Mouse (Mus musculus) gastrocnemius, postnatal 25 days (tissue): ENCODE results near the gene Olfr324. TPM values are rescaled to one million over a fixed set of nuclear protein-coding genes. Genes with fewer than 3 reads are reported as not detected.
A peak's percentile ranks its signal among the peaks of the same experiment; 100 is the strongest.

Experiments used
- DNase-seq: peaks from one replicate; pipeline ENCODE4 v3.0.0; 2022
- long read RNA-seq, 2 experiments: library from polyadenylated mRNA; stranded (forward); transcript quantifications; one replicate each; pipeline ENCODE4 v2.0.0; 2021
- total RNA-seq, 2 experiments: library from RNA; stranded (reverse); gene quantifications; 1 replicate in 1 of 2; 2 replicates in 1 of 2; pipeline ENCODE4 v1.2.3; 2021

The Olfr324 gene
- not detected for total RNA-seq
- long read RNA-seq, experiment 1 = 0 reads
- long read RNA-seq, experiment 2 = 0 reads

DNA sequence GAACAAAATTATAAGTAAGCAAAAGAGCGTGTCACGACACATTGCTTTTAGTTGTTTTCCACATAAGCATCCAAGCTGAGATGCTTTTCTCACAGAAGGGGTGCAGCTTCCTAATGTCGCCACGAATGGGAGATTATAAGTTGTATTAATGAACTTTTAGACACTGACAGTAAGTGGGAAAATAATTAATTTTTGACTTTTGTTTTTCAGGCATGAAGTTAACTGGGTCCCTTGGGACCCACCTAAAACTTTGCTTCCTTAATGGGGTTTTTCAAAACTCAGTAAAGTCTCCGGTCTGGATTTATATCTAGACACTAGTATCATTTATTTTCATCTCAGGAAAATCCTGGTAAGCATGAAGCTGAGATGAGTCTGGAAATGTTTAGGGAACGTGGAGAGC is at the start of gene Olfr324:
Gene Olfr324, plus strand, starts transcription at position 301 of the 400 bp plus-strand sequence.
- no peak for DNase-seq

- DNase-seq = no peak
Measured at GRCm38 (mm10) chr11:58546322-58546721, 48.6 kb upstream of the Olfr324 start, which contains the start of gene Olfr329-ps. Gene Olfr329-ps, minus strand, starts transcription at chr11:58546422.

DNA sequence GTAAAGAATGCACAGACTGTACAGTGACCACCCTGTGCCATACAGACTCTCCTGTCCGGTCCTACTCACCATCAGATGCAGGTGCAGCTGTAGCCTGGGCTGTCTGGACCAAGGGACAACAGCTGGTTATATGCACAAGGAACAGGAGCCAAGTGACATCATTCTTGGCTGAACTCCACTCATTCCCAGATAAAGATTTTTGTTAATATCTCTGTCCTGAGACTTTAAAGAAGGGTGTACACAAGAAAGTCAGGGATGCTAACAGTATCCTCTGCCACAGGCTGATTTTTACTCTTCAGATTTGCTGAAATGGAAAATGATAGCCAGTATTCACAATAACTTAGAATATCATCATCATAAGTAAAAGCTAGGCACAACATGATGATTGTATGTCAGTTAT is 39.4 kb upstream of the Olfr324 start, which contains the start of gene Olfr328:
Gene Olfr328, minus strand, starts transcription at position 101 of the 400 bp plus-strand sequence.
- no peak for DNase-seq

- DNase-seq = peak; percentile 15
Measured at GRCm38 (mm10) chr11:58570405-58570804, 24.5 kb upstream of the Olfr324 start, which contains the start of gene Olfr224. Gene Olfr224, minus strand, starts transcription at chr11:58570553.

DNA sequence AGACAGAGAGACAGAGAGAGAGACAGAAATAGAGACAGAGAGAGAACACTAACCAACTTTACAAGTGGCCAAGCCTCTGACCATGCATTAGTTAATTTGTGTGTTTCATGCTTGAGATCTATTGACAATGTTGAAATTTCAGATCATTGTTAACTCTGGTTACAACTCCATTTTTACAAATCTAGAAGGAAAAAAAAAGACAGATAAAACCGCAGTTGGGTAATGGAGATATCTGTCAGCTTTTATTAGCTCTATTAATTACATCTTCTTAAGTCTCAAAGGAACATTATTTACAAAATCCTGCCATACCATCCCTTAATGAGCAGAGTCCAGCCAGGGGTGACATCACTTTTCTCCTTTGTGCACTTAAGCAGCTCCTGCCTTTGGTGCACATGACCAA is 17.5 kb upstream of the Olfr324 start, which contains the start of gene Olfr325:
Gene Olfr325, plus strand, starts transcription at position 301 of the 400 bp plus-strand sequence.
- DNase-seq = no peak

DNA sequence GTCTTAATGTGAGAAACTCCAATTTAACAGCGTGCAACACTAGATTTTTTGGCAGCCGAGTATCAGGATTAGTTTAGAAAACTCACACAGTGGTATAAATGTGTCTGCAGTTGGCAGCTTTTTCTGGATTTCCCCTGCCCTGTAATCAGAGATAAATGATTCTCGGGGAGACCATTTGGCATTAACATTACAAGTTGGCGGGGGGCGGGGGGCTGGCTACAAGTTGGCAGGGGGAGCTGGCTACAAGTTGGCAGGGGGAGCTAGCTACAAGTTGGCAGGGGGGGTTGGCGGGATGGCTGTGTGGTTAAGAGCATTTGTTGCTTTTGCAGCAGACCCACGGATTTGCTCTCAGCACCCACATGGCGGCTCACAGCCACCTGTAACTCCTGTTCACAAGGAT is 16.3 kb upstream of the Olfr324 start:
- DNase-seq = no peak

DNA sequence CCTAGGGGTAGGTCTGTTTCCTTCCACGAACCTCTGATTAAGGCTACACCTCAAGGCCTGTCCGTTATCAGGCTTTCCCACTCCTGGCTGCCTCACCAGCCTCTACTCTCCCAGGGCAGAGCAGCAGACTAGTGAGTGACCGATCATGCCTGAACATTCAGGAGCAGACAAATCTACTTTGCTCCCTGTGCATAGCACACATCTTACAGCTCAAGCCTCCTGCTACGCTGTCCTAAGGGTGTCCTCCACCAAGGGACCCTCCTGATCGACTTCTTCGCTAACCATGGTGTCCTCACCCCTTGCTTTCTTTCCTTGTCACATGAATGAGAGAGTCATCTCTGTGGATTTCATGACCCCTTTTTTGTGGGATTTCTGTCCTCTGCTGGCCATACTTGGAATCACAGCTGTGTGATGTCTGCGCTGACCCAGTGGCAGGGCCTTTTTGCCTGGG is 7.0 kb upstream of the Olfr324 start:
- no peak for DNase-seq

DNA sequence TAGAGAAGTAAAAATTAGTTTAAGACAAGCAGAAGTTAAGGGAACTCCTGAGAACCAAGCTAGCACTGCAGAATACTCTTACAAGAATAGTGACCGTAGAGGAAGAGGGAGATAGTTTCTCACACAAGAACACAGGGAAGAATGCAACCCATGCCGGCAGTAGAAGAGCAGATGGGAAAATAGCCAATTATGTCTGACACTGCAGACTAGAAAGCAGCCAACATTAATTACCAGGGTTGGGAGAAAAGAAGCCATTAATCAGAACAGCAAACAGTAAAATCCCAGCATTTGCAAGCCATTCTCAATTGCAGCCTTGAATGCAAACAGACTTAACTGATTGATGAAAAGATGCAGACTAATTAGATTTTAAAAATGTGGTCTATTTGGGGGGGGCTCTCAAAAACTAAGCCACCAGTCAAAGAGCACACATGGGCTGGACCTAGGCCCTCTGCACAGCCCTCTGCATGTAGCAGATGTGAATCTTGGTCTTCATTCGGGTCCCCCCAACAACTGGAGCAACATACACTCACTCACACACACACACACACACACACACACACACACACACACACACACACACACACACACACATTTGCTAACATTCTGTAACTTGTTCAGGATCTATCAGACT is 6.2 kb upstream of the Olfr324 start:
- DNase-seq = no peak

- DNase-seq = no peak
Measured at GRCm38 (mm10) chr11:58597837-58598236, 2.9 kb downstream of the Olfr324 start.

DNA sequence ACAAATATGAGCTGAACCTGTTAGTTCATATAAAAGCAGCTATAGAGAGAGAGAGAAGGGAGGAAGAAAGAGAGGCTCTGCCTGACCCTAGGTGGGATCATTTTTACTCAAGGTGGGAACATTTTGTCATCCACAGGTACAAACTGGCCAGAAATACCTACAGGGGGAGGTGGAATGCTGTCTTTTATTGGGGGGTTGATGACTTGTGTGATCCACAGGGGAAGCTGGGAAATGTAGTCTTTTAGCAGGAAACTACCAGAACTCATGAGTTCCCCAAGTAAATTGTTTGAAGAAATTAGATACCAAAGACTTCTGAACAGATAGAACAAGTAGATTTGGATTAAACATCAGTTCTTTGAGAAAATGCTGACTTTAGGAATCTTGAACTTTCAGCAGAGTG is 7.1 kb downstream of the Olfr324 start:
- no peak for DNase-seq

GRCm38 (mm10) chr11:58602800-58603560 is 8.1 kb downstream of the Olfr324 start:
- no peak for DNase-seq

GRCm38 (mm10) chr11:58604688-58605087 is 9.8 kb downstream of the Olfr324 start:
- DNase-seq = no peak

- no peak for DNase-seq
Measured at GRCm38 (mm10) chr11:58605228-58605627, 10.3 kb downstream of the Olfr324 start.

GRCm38 (mm10) chr11:58606177-58606919 is 11.4 kb downstream of the Olfr324 start:
- DNase-seq = no peak

DNA sequence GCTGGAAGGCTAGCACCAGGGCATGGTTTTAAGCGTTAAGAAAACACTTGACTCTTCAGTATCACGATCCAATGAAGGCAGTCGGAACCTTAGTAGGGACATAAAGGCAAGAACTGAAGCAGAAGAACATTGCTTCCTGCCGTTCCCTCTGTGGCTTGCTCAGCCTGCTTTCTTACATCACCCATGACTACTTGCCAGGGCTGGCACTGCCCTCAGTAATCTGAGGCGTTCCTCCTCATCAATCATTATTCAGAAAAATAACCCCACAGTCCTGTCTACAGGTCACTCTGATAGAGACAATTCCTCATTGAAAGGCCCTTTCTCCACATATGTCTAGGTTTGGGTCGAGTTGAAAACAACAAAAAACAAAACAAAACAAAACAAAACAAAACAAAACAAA is 12.1 kb downstream of the Olfr324 start:
- no peak for DNase-seq

- DNase-seq = no peak
Measured at GRCm38 (mm10) chr11:58613359-58613758, 18.4 kb downstream of the Olfr324 start.

DNA sequence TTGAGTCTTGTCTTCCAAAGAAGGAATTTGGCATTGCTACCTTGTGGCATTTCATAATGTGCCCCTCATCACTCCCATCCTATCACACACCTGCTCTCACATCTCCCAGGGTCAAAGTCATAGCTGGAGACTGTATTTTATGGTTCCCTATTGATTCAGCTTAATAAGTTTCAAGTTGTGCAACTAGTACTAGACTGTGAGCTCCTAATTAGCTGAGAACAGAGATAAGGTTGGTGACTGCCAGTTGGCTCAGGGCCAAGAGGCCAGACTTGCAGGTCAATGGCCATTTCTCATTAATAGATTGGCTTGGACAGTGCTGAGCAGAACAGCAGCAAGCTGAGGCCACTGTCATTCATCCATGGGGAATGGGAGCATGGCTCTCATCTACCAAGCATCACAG is 19.6 kb downstream of the Olfr324 start:
- DNase-seq = no peak

GRCm38 (mm10) chr11:58615975-58616374 is 21.1 kb downstream of the Olfr324 start, which contains the start of gene 2210407C18Rik:
Gene 2210407C18Rik, minus strand, starts transcription at chr11:58616075.
- no peak for DNase-seq

GRCm38 (mm10) chr11:58618369-58618768 is 23.5 kb downstream of the Olfr324 start:
- no peak for DNase-seq

GRCm38 (mm10) chr11:58618793-58619192 is 23.9 kb downstream of the Olfr324 start:
- no peak for DNase-seq

GRCm38 (mm10) chr11:58626146-58626545 is 31.2 kb downstream of the Olfr324 start:
- no peak for DNase-seq

DNA sequence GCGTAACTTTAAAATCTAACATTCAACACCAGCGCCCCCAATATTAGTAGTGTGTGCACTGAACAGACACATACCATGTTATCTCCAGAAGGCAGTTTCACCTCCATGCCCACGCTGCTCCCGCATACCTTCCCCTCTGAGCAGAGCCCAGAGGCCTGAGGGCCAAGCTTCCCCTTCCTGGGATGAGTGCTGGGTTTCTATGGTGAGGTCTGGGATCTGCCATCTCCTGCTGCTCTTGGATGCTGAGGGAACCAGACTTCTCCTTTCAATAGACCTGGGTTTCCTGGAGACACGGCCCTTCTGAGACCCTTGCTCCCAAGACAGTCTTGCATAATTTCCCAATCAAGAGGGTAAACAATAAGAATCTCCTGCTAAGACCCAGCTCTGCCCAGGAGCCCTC is 35.5 kb downstream of the Olfr324 start, which contains the start of gene Olfr323:
Gene Olfr323, minus strand, starts transcription at position 101 of the 400 bp plus-strand sequence.
- no peak for DNase-seq
